Mouse (Mus musculus) embryonic stem cell, embryonic (primary cell): ENCODE results near the gene Ppp4r3a.

Experiments used
- CTCF ChIA-PET, 4 experiments: fragments of 300-600 bp in 2 of 4; fragments of 350-600 bp in 2 of 4; sonication (Branson Sonifier 250); formaldehyde crosslinking; loops; one replicate each; lab custom pipeline; 2022; ENCODE audit warnings: inconsistent platforms in 2 of 4; lab: Charles Lee
- POLR2A ChIA-PET, 4 experiments: fragments of 300-600 bp in 2 of 4; fragments of 350-600 bp in 2 of 4; sonication (Branson Sonifier 250); formaldehyde crosslinking; loops; one replicate each; lab custom pipeline; 2022; ENCODE audit warnings: antibody characterized with exemption in 4 of 4, inconsistent platforms in 1 of 4; lab: Charles Lee

Gene Ppp4r3a

GRCm38 (mm10) chr12:101021484-101022226 lies 61.8 kb downstream of the Ppp4r3a start:
- POLR2A ChIA-PET, result interaction anchor here in 2 of 4 experiments (1.0 to 11.1 kb wide), 3 partner anchors 7 to 71 kb away, joined by 3 to 200 read pairs (median 3); partner anchors contain the start of gene Ccdc88c (in 1 of the 2)
- CTCF ChIA-PET, result interaction anchor here in 1 of 4 experiments (2.8 kb wide), 1 partner anchor 63 kb away, joined by 16 read pairs; no protein-coding TSS in a partner anchor

DNA sequence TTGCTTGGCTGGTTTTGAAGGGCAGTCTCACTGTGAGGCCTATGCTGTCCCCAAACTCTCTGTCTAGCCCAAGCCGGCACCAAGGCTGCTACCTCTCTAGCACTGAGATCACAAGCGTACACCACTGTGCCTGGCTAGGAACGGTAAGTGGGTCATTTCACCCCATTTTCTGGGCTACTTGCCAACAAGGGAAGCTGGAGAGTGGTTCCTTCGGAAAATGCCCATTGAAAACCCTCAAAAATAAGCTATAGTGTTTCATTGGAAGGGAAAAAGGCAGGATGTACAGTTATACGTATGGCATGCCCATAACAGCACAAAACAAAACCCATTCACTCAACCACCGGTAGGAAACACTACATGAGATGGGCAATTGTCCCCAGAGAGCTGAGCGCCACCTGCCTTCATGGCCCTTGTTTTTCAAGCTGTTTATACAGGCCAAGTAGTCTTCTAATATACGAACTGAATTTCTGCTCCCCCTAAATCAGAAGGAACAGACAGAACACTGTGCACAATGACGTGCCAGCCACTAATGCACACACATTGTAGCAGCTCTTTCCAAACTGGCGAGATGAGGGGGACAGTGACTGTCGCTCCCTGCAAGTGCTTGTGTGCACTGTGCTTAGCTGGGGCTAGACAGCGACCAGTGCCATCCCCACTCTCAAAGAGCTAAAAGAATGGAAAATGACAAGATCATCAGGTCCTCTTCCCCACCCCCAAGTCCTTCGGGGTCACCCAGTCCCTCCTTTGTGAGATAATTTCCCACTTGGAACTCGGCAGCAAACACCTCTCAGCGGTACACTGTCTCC lies 63.1 kb downstream of the Ppp4r3a start:
- POLR2A ChIA-PET, result interaction anchor here in 3 of 4 experiments (0.7 to 11.1 kb wide), 16 partner anchors 8 to 112 kb away, joined by 3 to 200 read pairs (median 4); partner anchors contain the start of genes Ccdc88c (in 2 of the 3) and Gpr68 (in 1 of the 3)
- CTCF ChIA-PET, result interaction anchor here (0.5 to 2.8 kb wide), 9 partner anchors 9 to 839 kb away, joined by 3 to 16 read pairs (median 5); partner anchors contain the start of gene Ccdc88c (in 2 of the 4)

GRCm38 (mm10) chr12:101019443-101019842 lies 64.1 kb downstream of the Ppp4r3a start:
- CTCF ChIA-PET, result interaction anchor here in 2 of 4 experiments (0.9 to 2.8 kb wide), 4 partner anchors 10 to 67 kb away, joined by 3 to 16 read pairs (median 6); partner anchors contain the start of gene Ccdc88c (in 2 of the 2)
- POLR2A ChIA-PET, result interaction anchor here in 3 of 4 experiments (0.7 to 11.1 kb wide), 10 partner anchors 8 to 295 kb away, joined by 3 to 200 read pairs (median 6); partner anchors contain the start of genes Ccdc88c (in 1 of the 3) and Gpr68 (in 1 of the 3)

- CTCF ChIA-PET, result interaction anchor here in 2 of 4 experiments (0.9 to 2.8 kb wide), 3 partner anchors 10 to 61 kb away, joined by 4 to 16 read pairs (median 8); partner anchors contain the start of gene Ccdc88c (in 1 of the 2)
- POLR2A ChIA-PET, result interaction anchor here in 3 of 4 experiments (0.7 to 11.1 kb wide), 12 partner anchors 8 to 630 kb away, joined by 3 to 200 read pairs (median 6); partner anchors contain the start of genes Ccdc88c (in 1 of the 3) and Gpr68 (in 1 of the 3)
Measured at GRCm38 (mm10) chr12:101019031-101019430, 64.5 kb downstream of the Ppp4r3a start.

DNA sequence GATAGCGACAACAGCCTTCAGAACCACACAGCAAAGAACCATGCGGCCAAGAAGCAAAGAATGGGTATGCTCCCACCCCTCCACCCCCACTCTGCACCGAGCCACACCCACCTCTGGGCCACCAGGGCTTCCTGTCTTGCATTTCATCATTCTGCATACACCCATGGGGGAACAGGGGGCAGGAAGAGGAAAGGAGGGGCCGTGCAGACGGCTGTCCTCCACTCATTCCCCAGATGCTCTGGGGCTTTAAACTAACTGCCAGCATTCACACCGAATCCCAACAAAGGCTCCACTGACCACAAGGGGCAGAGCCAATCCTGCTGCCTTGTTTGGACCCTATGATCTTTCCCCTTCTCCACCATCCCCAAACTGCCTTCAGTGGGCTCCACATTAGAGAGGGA lies 65.5 kb downstream of the Ppp4r3a start:
- CTCF ChIA-PET, result interaction anchor here in 3 of 4 experiments (0.6 to 3.9 kb wide), 6 partner anchors 10 to 65 kb away, joined by 3 to 19 read pairs (median 4); partner anchors contain the start of gene Ccdc88c (in 1 of the 3)
- POLR2A ChIA-PET, result interaction anchor here in 3 of 4 experiments (0.6 to 11.1 kb wide), 12 partner anchors 8 to 278 kb away, joined by 3 to 200 read pairs (median 10); partner anchors contain the start of gene Ccdc88c (in 2 of the 3)

DNA sequence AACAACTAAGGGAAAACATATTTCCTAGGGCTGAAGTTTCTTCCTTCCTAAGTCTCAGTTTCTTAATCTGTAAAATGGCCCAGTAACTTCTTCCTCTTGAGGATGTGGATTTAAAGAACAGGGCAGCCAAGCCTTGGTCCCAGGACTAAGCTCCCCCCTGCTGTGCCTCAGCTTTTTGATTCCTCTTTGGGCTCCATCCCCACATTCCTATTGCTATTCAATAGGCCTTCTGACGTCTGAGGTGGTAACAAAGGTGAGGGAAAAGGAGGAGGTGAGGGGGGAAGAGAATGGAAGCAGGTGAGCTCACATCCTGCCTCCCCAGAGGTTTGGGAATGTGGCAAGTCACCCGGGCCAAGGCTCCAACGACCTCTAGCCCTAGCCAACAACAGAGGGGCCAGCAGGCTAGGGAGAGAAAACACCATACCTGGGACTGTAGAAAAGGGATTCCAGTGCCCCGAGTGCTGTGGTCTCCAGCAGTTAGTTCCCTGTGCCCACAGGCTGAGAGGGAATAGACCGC lies 67.0 kb downstream of the Ppp4r3a start:
- ChIA-PET POLR2A (interaction anchor here (0.6 to 11.1 kb wide), 34 partner anchors 8 to 1432 kb away, joined by 3 to 200 read pairs (median 6); partner anchors contain the start of genes Ccdc88c (in 4 of the 4) and Ppp4r3a (in 1 of the 4)), CTCF (interaction anchor here (0.6 to 3.9 kb wide), 15 partner anchors 8 to 727 kb away, joined by 3 to 19 read pairs (median 4); partner anchors contain the start of gene Ccdc88c (in 3 of the 4))

DNA sequence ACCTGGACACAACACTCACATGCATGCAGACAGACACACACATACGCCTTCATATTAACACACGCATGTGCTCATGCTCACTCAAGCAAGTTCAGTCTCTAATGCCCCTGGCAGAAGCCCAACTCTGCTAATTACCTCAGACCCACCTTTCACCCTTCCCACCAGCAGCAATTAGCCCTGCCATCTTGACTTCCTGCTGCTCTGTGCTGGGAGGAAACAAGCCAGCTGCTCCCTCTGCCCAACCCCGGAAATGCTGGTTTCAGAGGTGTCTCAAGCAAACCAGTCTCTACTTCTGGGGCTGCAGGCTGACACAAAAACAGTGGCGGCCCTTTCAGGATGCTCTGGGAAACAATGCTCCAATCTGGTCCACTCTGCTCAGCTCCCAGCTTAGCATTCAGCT lies 67.6 kb downstream of the Ppp4r3a start:
- ChIA-PET POLR2A (interaction anchor here (0.6 to 11.1 kb wide), 30 partner anchors 9 to 1627 kb away, joined by 3 to 200 read pairs (median 6); partner anchors contain the start of genes Ccdc88c (in 4 of the 4) and Ppp4r3a (in 1 of the 4)), CTCF (interaction anchor here (0.6 to 3.9 kb wide), 12 partner anchors 8 to 80 kb away, joined by 3 to 19 read pairs (median 4); partner anchors contain the start of gene Ccdc88c (in 3 of the 4))

DNA sequence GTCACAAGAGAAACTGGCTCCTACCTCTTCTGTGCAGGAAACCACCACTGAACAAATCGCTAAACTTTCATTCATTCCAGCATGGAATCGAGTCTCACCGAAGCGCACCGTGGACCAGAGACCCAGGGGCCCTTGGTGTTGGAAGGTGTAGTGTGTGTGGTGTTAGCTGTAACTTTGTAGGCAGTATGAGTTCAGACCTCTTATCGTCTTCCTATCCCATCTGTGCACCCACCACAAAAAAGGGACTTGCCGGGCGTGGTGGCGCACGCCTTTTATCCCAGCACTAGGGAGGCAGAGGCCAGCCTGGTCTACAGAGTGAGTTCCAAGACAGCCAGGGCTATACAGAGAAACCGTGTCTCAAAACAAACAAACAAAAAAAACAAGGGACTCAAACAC lies 68.3 kb downstream of the Ppp4r3a start:
- CTCF ChIA-PET, result interaction anchor here in 2 of 4 experiments (0.8 to 3.9 kb wide), 4 partner anchors 8 to 57 kb away, joined by 3 to 19 read pairs (median 6); no protein-coding TSS in a partner anchor
- POLR2A ChIA-PET, result interaction anchor here in 3 of 4 experiments (1.2 to 11.1 kb wide), 15 partner anchors 9 to 71 kb away, joined by 3 to 200 read pairs (median 9); partner anchors contain the start of gene Ccdc88c (in 2 of the 3)

DNA sequence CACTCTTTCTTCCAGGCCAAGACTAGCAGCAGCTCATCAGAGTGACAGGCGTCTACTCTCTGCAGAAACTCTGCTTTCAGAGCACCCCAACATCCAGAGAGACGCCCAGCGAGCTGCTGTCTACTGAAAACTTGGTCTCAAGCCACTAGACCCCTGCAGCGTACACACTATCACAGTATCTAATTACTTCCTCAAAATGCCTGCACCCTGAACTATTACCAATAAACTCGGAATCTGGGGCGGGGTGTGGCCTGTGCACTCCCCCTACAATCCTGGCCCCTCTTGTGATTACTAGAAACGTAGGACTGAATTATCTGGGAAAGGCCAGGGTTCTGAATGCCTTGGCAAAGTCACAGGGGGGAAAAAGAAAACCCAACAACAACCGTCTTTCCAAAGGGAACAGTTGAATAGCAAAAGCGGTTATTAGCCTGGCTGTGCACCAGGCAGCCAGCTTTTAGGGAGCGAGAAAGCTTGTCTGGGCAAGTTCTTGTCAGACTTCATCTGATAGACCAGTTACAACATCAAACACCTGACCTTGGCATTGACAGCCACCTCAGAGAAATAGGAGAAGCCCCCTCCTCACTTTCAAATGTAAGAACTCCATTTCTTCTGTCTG lies 68.8 kb downstream of the Ppp4r3a start:
- ChIA-PET POLR2A (interaction anchor here in 3 of 4 experiments (0.7 to 11.1 kb wide), 22 partner anchors 8 to 71 kb away, joined by 3 to 200 read pairs (median 6); partner anchors contain the start of gene Ccdc88c (in 2 of the 3)), CTCF (interaction anchor here in 2 of 4 experiments (0.6 to 3.9 kb wide), 9 partner anchors 8 to 70 kb away, joined by 3 to 19 read pairs (median 3); partner anchors contain the start of gene Ccdc88c (in 1 of the 2))

DNA sequence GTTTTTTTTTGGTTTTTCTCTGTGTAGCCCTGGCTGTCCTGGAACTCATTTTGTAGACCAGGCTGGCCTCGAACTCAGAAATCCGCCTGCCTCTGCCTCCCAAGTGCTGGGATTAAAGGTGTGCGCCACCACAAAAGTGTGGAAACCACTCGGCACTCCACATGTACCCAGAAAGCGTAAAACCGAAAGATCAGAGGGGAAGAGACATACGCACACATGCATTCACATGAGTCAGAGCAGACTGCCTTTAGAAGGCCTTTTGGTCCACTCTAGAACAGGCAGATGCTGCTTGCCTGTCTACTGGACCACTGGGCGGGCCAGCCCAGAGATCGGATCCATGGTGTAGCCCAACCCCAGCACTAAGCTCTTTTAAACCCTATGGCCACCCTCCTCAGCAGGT lies 69.8 kb downstream of the Ppp4r3a start:
- ChIA-PET POLR2A (interaction anchor here in 2 of 4 experiments (0.7 to 11.1 kb wide), 22 partner anchors 7 to 65 kb away, joined by 3 to 200 read pairs (median 6); partner anchors contain the start of gene Ccdc88c (in 2 of the 2)), CTCF (interaction anchor here in 3 of 4 experiments (0.6 to 3.2 kb wide), 9 partner anchors 9 to 87 kb away, joined by 3 to 16 read pairs (median 3); partner anchors contain the start of gene Ccdc88c (in 1 of the 3))

GRCm38 (mm10) chr12:101013078-101013665 lies 70.3 kb downstream of the Ppp4r3a start:
- ChIA-PET CTCF (interaction anchor here in 3 of 4 experiments (0.6 to 3.2 kb wide), 8 partner anchors 9 to 88 kb away, joined by 3 to 16 read pairs (median 6); partner anchors contain the start of gene Ccdc88c (in 1 of the 3)), POLR2A (interaction anchor here in 3 of 4 experiments (0.7 to 11.1 kb wide), 20 partner anchors 7 to 65 kb away, joined by 3 to 200 read pairs (median 6); partner anchors contain the start of gene Ccdc88c (in 1 of the 3))

GRCm38 (mm10) chr12:101012197-101013077 lies 71.1 kb downstream of the Ppp4r3a start:
- POLR2A ChIA-PET, result interaction anchor here in 3 of 4 experiments (0.7 to 11.1 kb wide), 18 partner anchors 8 to 64 kb away, joined by 3 to 200 read pairs (median 4); partner anchors contain the start of gene Ccdc88c (in 1 of the 3)
- CTCF ChIA-PET, result interaction anchor here in 3 of 4 experiments (0.6 to 3.2 kb wide), 7 partner anchors 17 to 1655 kb away, joined by 3 to 16 read pairs (median 4); partner anchors contain the start of gene Ccdc88c (in 1 of the 3)

DNA sequence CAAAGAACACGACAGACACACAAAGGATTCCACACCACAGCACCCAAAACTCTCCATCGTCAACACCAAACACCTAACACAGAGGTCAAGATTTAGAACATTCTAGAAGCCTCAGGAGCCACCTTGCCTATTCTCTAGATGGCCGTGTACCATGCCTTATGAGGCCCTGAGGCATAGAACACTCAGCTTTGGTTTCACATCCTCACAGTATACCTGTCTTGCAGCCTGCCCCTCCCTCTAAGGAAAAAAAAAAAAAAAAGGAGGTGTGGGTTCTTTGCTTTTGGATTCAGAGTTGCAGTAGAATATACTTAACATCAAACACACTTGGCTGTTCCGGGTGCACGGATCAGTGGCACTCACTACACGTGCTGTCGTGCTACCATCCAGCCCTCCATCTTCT lies 72.5 kb downstream of the Ppp4r3a start:
- ChIA-PET CTCF (interaction anchor here in 1 of 4 experiments (1.5 kb wide), 1 partner anchor 53 kb away, joined by 4 read pairs; no protein-coding TSS in a partner anchor), POLR2A (interaction anchor here in 2 of 4 experiments (1.0 to 5.3 kb wide), 3 partner anchors 14 to 46 kb away, joined by 4 to 77 read pairs (median 7); no protein-coding TSS in a partner anchor)
